Mouse (Mus musculus) lung, embryonic 16.5 days (tissue): ENCODE measurements at regions not wholly inside any gene's neighbourhood (a gene's known extent, or its start where the extent isn't known, plus 50 kb on each side); places are given as distances from the start of the nearest gene placed in this dataset.

Experiments
- ATAC-seq: fragments of 200-750 bp; cut with Nextera tagmentation; 2 replicates; pipeline ENCODE4 v1.8.0; 2017; ENCODE audit warnings: low read depth, mild to moderate bottlenecking, moderate library complexity
- H3K27ac ChIP-seq: fragments of 300-500 bp; sonication (generic); 2 replicates; pipeline ENCODE4 v1.5.1; 2014; ENCODE audit warnings: mild to moderate bottlenecking, control low read depth, low read length
- H3K27me3 ChIP-seq: fragments of 300-500 bp; sonication (generic); 2 replicates; pipeline ENCODE4 v1.6.1; 2014; ENCODE audit warnings: low read depth, low read length, mixed read lengths; ENCODE audit not compliant: control insufficient read depth, insufficient read depth
- H3K36me3 ChIP-seq: fragments of 300-500 bp; sonication (generic); 2 replicates; pipeline ENCODE4 v1.6.1; 2014; ENCODE audit warnings: low read length; ENCODE audit not compliant: control insufficient read depth, insufficient read depth
- H3K4me1 ChIP-seq: fragments of 300-500 bp; sonication (generic); replicated peaks from 2 replicates; pipeline ENCODE4 v1.6.1; 2014; ENCODE audit warnings: low read length, mixed read lengths; ENCODE audit not compliant: control insufficient read depth, insufficient read depth
- H3K4me2 ChIP-seq: fragments of 300-500 bp; sonication (generic); 2 replicates; pipeline ENCODE4 v1.6.1; 2014; ENCODE audit warnings: low read depth, low read length, control low read depth
- H3K4me3 ChIP-seq: fragments of 300-500 bp; sonication (generic); 2 replicates; pipeline ENCODE4 v1.5.1; 2014; ENCODE audit warnings: mild to moderate bottlenecking, low read length, control low read depth
- H3K9ac ChIP-seq: fragments of 300-500 bp; sonication (generic); 2 replicates; pipeline ENCODE4 v1.6.1; 2014; ENCODE audit warnings: low read length, control low read depth
- H3K9me3 ChIP-seq: fragments of 300-500 bp; sonication (generic); 2 replicates; pipeline ENCODE4 v1.6.1; 2016; ENCODE audit warnings: low read length; ENCODE audit not compliant: control insufficient read depth
- WGBS: fragments of 180-500 bp; shearing (Covaris S2); extraction: QIAGEN DNeasy Blood & Tissue Kit; methylation state at CpG from one replicate; pipeline ENCODE4 v1.1.7; 2014; 5-methylcytosine and 5-hydroxymethylcytosine counted together

GRCm38 (mm10) chr7:37395881-37396513, 377.4 kb downstream of the Zfp536 start:
- 73% methylated on average over 13 of the region's 13 CpGs for WGBS

GRCm38 (mm10) chr7:37403483-37403882, 370.0 kb downstream of the Zfp536 start:
- Histone ChIP-seq H3K9me3 (no peaks in the 10 kb centered on the region), H3K9ac (no peak overlapping the region), H3K27ac (no peak overlapping the region), H3K27me3 (no peaks in the 10 kb centered on the region), H3K4me3 (no peak overlapping the region), H3K4me2 (no peak overlapping the region), H3K36me3 (no peaks in the 10 kb centered on the region), H3K4me1 (no peaks in the 10 kb centered on the region)
- 96% methylated on average over 2 of the region's 2 CpGs for WGBS
- no peak for ATAC-seq

More at GRCm38 (mm10) chr7:37395881-37396513, 377.4 kb downstream of the Zfp536 start:
- Histone ChIP-seq H3K36me3 (no peaks in the 10 kb centered on the region), H3K9me3 (no peaks in the 10 kb centered on the region), H3K4me3 (no peak overlapping the region), H3K4me2 (no peak overlapping the region), H3K4me1 (no peaks in the 10 kb centered on the region), H3K27me3 (no peaks in the 10 kb centered on the region), H3K9ac (no peak overlapping the region), H3K27ac (no peak overlapping the region)
- no peak for ATAC-seq

DNA sequence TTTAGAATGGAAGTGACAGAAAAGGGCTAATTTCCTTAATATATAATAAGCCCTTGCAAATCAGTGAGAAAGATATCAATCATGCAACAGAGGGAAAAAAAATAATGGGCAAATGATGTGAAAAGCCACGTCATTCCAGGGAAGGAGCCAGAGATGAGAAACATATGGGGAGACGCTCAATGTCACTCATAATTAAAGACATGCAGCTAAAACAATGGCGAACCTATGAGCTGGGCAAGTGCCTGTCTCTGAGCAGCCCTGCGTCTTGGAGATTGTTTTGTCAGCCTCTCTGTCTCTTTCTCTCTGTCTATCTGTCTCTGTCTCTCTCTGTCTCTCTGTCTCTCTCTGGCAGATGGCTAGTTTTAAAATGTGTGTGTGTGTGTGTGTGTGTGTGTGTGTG, 360.1 kb downstream of the Zfp536 start:
- Histone ChIP-seq H3K9me3 (no peaks in the 10 kb centered on the region), H3K27ac (no peak overlapping the region), H3K36me3 (no peaks in the 10 kb centered on the region), H3K9ac (no peak overlapping the region), H3K4me3 (no peak overlapping the region), H3K4me1 (no peaks in the 10 kb centered on the region), H3K4me2 (no peak overlapping the region), H3K27me3 (no peaks in the 10 kb centered on the region)
- 43% methylated on average over 4 of the region's 4 CpGs for WGBS
- ATAC-seq, result no peak

DNA sequence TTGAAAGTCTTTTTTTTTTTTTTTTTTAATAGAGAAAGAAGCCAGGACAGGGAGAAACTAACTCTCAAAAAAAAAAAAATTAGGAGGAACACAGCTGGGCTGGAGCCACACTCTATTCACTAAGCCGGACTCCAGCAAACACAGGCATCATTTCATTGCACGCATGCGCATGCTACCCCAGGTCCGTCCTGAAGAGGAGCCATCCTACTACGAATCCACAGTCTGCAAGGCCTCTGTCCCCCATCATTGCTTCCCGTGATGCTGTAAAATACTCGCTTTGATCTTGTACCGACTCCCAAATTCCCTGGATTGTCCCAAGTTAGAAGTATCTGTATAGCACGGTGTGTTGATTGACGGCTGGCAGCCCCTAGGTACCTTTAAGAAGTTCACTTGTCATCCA, 351.7 kb downstream of the Zfp536 start:
- Histone ChIP-seq H3K9ac (no peak overlapping the region), H3K27ac (no peak overlapping the region), H3K4me3 (no peak overlapping the region), H3K36me3 (no peaks in the 10 kb centered on the region), H3K9me3 (no peaks in the 10 kb centered on the region), H3K4me1 (no peaks in the 10 kb centered on the region), H3K27me3 (no peaks in the 10 kb centered on the region), H3K4me2 (no peak overlapping the region)
- WGBS, result 70% methylated on average over 10 of the region's 10 CpGs
- no peak for ATAC-seq
